Mouse (Mus musculus): Measurements from ENCODE around the gene Gria4. TPM values are rescaled to one million over a fixed set of nuclear protein-coding genes. Genes with fewer than 3 reads are reported as not detected.
A peak's percentile ranks its signal among the peaks of the same experiment; 100 is the strongest.

Gene Gria4
- total RNA-seq, 2 experiments from 2014 or later: 105 to 107 TPM

GRCm38 (mm10) chr9:4539218-4539617 is 256.8 kb downstream of the Gria4 start:
- H3K4me3 ChIP-seq: no peak overlapping the region
- no peak for TF ChIP-seq CTCF (IDR thresholded peaks at IDR 0.05)
- intact Hi-C loops (cut with DNase I): loop anchor here (2.0 to 10.0 kb wide), 4 partner anchors 34 to 1093 kb away; no protein-coding TSS in a partner anchor
- no peak overlapping the region; the same call in 1 of the 2 replicates for H3K27ac ChIP-seq
- DNase-seq (ENCODE audit: extremely low spot score in 1 of 2, low spot score in 2 of 2): no peak

- Histone ChIP-seq H3K27ac (no peak overlapping the region), H3K4me3 (no peak overlapping the region)
- intact Hi-C loops (cut with DNase I): loop anchor here (5.0 to 10.0 kb wide), 2 partner anchors 958 to 1096 kb away; no protein-coding TSS in a partner anchor
- no peak for DNase-seq (ENCODE audit: extremely low spot score in 1 of 2, low spot score in 2 of 2)
- peak; percentile 69 for TF ChIP-seq CTCF (IDR thresholded peaks at IDR 0.05)
Observed at GRCm38 (mm10) chr9:4536514-4537150, 259.4 kb downstream of the Gria4 start.

- DNase-seq (ENCODE audit: extremely low spot score in 1 of 2, low spot score in 2 of 2): no peak
- Histone ChIP-seq H3K4me3 (no peak overlapping the region), H3K27ac (0 out of 2 replicates have a peak overlapping the region, but pooled peaks have one; percentile 16)
- intact Hi-C loops (cut with DNase I): no loop called here
- no peak for TF ChIP-seq CTCF (IDR thresholded peaks at IDR 0.05)
Observed at GRCm38 (mm10) chr9:4514563-4514885, 281.5 kb downstream of the Gria4 start.

GRCm38 (mm10) chr9:4513796-4514562 is 282.1 kb downstream of the Gria4 start:
- intact Hi-C loops (cut with DNase I): no loop called here
- TF ChIP-seq CTCF (IDR thresholded peaks at IDR 0.05): no peak
- H3K27ac ChIP-seq: peak overlapping the region; percentile 36; the same call in 1 of the 2 replicates

GRCm38 (mm10) chr9:4506086-4506485 is 289.9 kb downstream of the Gria4 start:
- no peak overlapping the region for H3K4me3 ChIP-seq
- no peak for DNase-seq (ENCODE audit: extremely low spot score in 1 of 2, low spot score in 2 of 2)
- no peak overlapping the region for H3K27ac ChIP-seq
- no peak for TF ChIP-seq CTCF (IDR thresholded peaks at IDR 0.05)
- intact Hi-C loops (cut with DNase I): no loop called here

More at GRCm38 (mm10) chr9:4513796-4514562, 282.1 kb downstream of the Gria4 start:
- DNase-seq (ENCODE audit: extremely low spot score in 1 of 2, low spot score in 2 of 2): no peak
- H3K4me3 ChIP-seq: no peak overlapping the region

- DNase-seq (ENCODE audit: extremely low spot score in 1 of 2, low spot score in 2 of 2): no peak
- no peak for TF ChIP-seq CTCF (IDR thresholded peaks at IDR 0.05)
- no peak overlapping the region for H3K27ac ChIP-seq
- intact Hi-C loops (cut with DNase I): no loop called here
- no peak overlapping the region for H3K4me3 ChIP-seq
Observed at GRCm38 (mm10) chr9:4505087-4505486, 290.9 kb downstream of the Gria4 start.

GRCm38 (mm10) chr9:4486428-4486827 is 309.6 kb downstream of the Gria4 start:
- DNase-seq (ENCODE audit: extremely low spot score in 1 of 2, low spot score in 2 of 2): no peak
- no peak for TF ChIP-seq CTCF (IDR thresholded peaks at IDR 0.05)
- intact Hi-C loops (cut with DNase I): no loop called here
- no peak overlapping the region for H3K27ac ChIP-seq
- H3K4me3 ChIP-seq: no peak overlapping the region

- DNase-seq (ENCODE audit: extremely low spot score in 1 of 2, low spot score in 2 of 2): no peak
- intact Hi-C loops (cut with DNase I): no loop called here
- TF ChIP-seq CTCF (IDR thresholded peaks at IDR 0.05): no peak
- no peak overlapping the region for H3K4me3 ChIP-seq
- H3K27ac ChIP-seq: no peak overlapping the region
Observed at GRCm38 (mm10) chr9:4484502-4484901, 311.5 kb downstream of the Gria4 start.

- no peak overlapping the region for H3K27ac ChIP-seq
- DNase-seq (ENCODE audit: extremely low spot score in 1 of 2, low spot score in 2 of 2): no peak
- no peak overlapping the region for H3K4me3 ChIP-seq
- intact Hi-C loops (cut with DNase I): no loop called here
- TF ChIP-seq CTCF (IDR thresholded peaks at IDR 0.05): no peak
Observed at GRCm38 (mm10) chr9:4470791-4471190, 325.2 kb downstream of the Gria4 start.

GRCm38 (mm10) chr9:4459456-4460070 is 336.5 kb downstream of the Gria4 start:
- H3K4me3 ChIP-seq: no peak overlapping the region
- DNase-seq (ENCODE audit: extremely low spot score in 1 of 2, low spot score in 2 of 2): no peak
- TF ChIP-seq CTCF (IDR thresholded peaks at IDR 0.05): no peak
- intact Hi-C loops (cut with DNase I): no loop called here
- H3K27ac ChIP-seq: no peak overlapping the region

- Histone ChIP-seq H3K4me3 (no peak overlapping the region), H3K27ac (no peak overlapping the region)
- DNase-seq (ENCODE audit: extremely low spot score in 1 of 2, low spot score in 2 of 2): no peak
- no peak for TF ChIP-seq CTCF (IDR thresholded peaks at IDR 0.05)
- intact Hi-C loops (cut with DNase I): no loop called here
Observed at GRCm38 (mm10) chr9:4458193-4458592, 337.8 kb downstream of the Gria4 start.

- no peak overlapping the region for H3K27ac ChIP-seq
- no peak for TF ChIP-seq CTCF (IDR thresholded peaks at IDR 0.05)
- intact Hi-C loops (cut with DNase I): no loop called here
Observed at GRCm38 (mm10) chr9:4457644-4458043, 338.4 kb downstream of the Gria4 start.

More at GRCm38 (mm10) chr9:4457644-4458043, 338.4 kb downstream of the Gria4 start:
- no peak overlapping the region for H3K4me3 ChIP-seq
- no peak for DNase-seq (ENCODE audit: extremely low spot score in 1 of 2, low spot score in 2 of 2)
